10 mouse cellular contexts compared by ENCODE assay signal in genomic region chr17:75443064-75443621, GRCm38 (mm10). TPM values are rescaled to one million over a fixed set of nuclear protein-coding genes. Genes with fewer than 3 reads are reported as not detected.
DNase-seq lines count a peak whose midpoint lies in the region.
"Had no signal": no experiment of that assay in that cellular context is flagged by ENCODE, and none has a peak within 500 bp of the region (broad histone marks: within the 10 kb centered on the region; RNA-seq: fewer than 3 reads in every experiment).

No protein-coding gene starts in this region.

- peak; percentile 15 to 22 for DNase-seq in cerebellum, postnatal 10 days
- DNase-seq in cerebellum, adult 18-20 months = no peak
- DNase-seq in layer of hippocampus, adult 9-11 months = peak; percentile 79
- DNase-seq in layer of hippocampus, adult 8-10 months (ENCODE audit: low spot score in 2 of 2) = no peak
- peak; percentile 77 for DNase-seq in gastrocnemius, postnatal 25 days
- peak; percentile 39 for DNase-seq in right cerebral cortex, postnatal 25 days
- DNase-seq in urinary bladder, postnatal 36 days (ENCODE audit: low spot score in 2 of 2) = no peak
- DNase-seq in thymus, postnatal 36 days = no peak
- DNase-seq: lung, adult 18-20 months; retina, postnatal 1 day had no signal

RNA-seq across cellular contexts. Expression of gene Rasgrp3, which starts 7.4 kb away (rescaled TPM):
- total RNA-seq in layer of hippocampus, adult 8-10 months (2022) = 10 to 100 TPM; 13.7 to 31.8 (median 24.5) TPM
- 10 to 100 TPM; 24.8 to 29.6 TPM for total RNA-seq in gastrocnemius, postnatal 25 days (2021)

Comparison
In these comparisons a context has a peak if more than half of its experiments do, and no peak if none do; other contexts are left out.
1. DNase-seq: peak in cerebellum, postnatal 10 days (2 of 2), layer of hippocampus, adult 9-11 months (single experiment), gastrocnemius, postnatal 25 days (single experiment) and right cerebral cortex, postnatal 25 days (single experiment); none in cerebellum, adult 18-20 months (0 of 2), layer of hippocampus, adult 8-10 months (0 of 2), urinary bladder, postnatal 36 days (0 of 2) and thymus, postnatal 36 days (0 of 2).